Mouse (Mus musculus) MEL (cell line): ENCODE results near the gene Rpl22l1. TPM values are rescaled to one million over a fixed set of nuclear protein-coding genes. Genes with fewer than 3 reads are reported as not detected.

ENCODE experiments used
- DNase-seq: peaks from one replicate; pipeline ENCODE4 v3.0.0; 2011; ENCODE audit warnings: low read depth, low spot score
- H3K27ac ChIP-seq: 2 replicates; pipeline ENCODE4 v1.5.1; 2012; ENCODE audit warnings: low read depth, mild to moderate bottlenecking, control low read depth, low read length, moderate library complexity; ENCODE audit not compliant: control insufficient read depth
- H3K27me3 ChIP-seq, 2 experiments: fragments of 150-350 bp in 1 of 2; sonication (generic) in 1 of 2; 2 replicates each; pipeline ENCODE4 v1.6.1; 2012; ENCODE audit warnings: low read length in 2 of 2, mild to moderate bottlenecking in 2 of 2, improper control_type of control experiment in 1 of 2, moderate library complexity in 1 of 2; ENCODE audit not compliant: insufficient read depth in 2 of 2, control insufficient read depth in 1 of 2
- H3K36me3 ChIP-seq, 2 experiments: 2 replicates each; pipeline ENCODE4 v1.6.1; 2012 to 2014; ENCODE audit warnings: low read length in 2 of 2, improper control_type of control experiment in 1 of 2, inconsistent platforms in 1 of 2, mild to moderate bottlenecking in 1 of 2; ENCODE audit not compliant: insufficient read depth in 2 of 2, control insufficient read depth in 1 of 2
- H3K4me1 ChIP-seq, 2 experiments: fragments of 150-350 bp in 1 of 2; sonication (generic) in 1 of 2; 2 replicates each; pipeline ENCODE4 v1.6.1; 2012; ENCODE audit warnings: low read length in 2 of 2, improper control_type of control experiment in 1 of 2, mild to moderate bottlenecking in 1 of 2; ENCODE audit not compliant: insufficient read depth in 2 of 2, control insufficient read depth in 1 of 2
- H3K4me3 ChIP-seq, 2 experiments: fragments of 150-350 bp in 1 of 2; sonication (generic) in 1 of 2; 2 replicates each; pipeline ENCODE4 v1.5.1; 2012; ENCODE audit warnings: low read depth in 2 of 2, low read length in 2 of 2, mild to moderate bottlenecking in 2 of 2, moderate library complexity in 2 of 2, control low read depth in 1 of 2, improper control_type of control experiment in 1 of 2; ENCODE audit not compliant: control insufficient read depth in 1 of 2, insufficient read depth in 1 of 2
- H3K79me2 ChIP-seq: 2 replicates; pipeline ENCODE4 v1.6.1; 2012; ENCODE audit warnings: mild to moderate bottlenecking, low read length, moderate library complexity; ENCODE audit not compliant: control insufficient read depth, poor library complexity, insufficient read depth
- H3K9ac ChIP-seq: 2 replicates; pipeline ENCODE4 v1.6.1; 2012; ENCODE audit warnings: low read depth, mild to moderate bottlenecking, control low read depth, low read length, moderate library complexity; ENCODE audit not compliant: control insufficient read depth, poor library complexity, severe bottlenecking
- H3K9me3 ChIP-seq: fragments of 150-350 bp; sonication (generic); replicated peaks from 2 replicates; pipeline ENCODE4 v1.6.1; 2012; ENCODE audit warnings: mild to moderate bottlenecking, low read length, improper control_type of control experiment, moderate library complexity; ENCODE audit not compliant: insufficient read depth
- CHD2 ChIP-seq: IDR thresholded peaks from 2 replicates; pipeline ENCODE4 v1.6.1; 2011; ENCODE audit warnings: low read length, improper control_type of control experiment
- E2F4 ChIP-seq: IDR thresholded peaks from 2 replicates; pipeline ENCODE4 v1.6.1; 2011; ENCODE audit warnings: low read depth, low read length, improper control_type of control experiment, borderline replicate concordance
- EP300 ChIP-seq, 2 experiments: IDR thresholded peaks; 2 replicates each; pipeline ENCODE4 v1.6.1; 2011; ENCODE audit warnings: improper control_type of control experiment in 2 of 2, low read length in 2 of 2, low read depth in 1 of 2, mild to moderate bottlenecking in 1 of 2
- GABPA ChIP-seq: IDR thresholded peaks from 2 replicates; pipeline ENCODE4 v1.6.1; 2012; ENCODE audit warnings: low read depth, mild to moderate bottlenecking, inconsistent platforms, low read length, improper control_type of control experiment, moderate library complexity
- GATA1 ChIP-seq: IDR thresholded peaks from 2 replicates; pipeline ENCODE4 v1.6.1; 2011; ENCODE audit warnings: low read depth, low read length, improper control_type of control experiment
- JUND ChIP-seq: IDR thresholded peaks from 2 replicates; pipeline ENCODE4 v1.6.1; 2011; ENCODE audit warnings: low read depth, mild to moderate bottlenecking, improper control_type of control experiment, low read length
- KAT2A ChIP-seq: conservative IDR thresholded peaks from 2 replicates; pipeline ENCODE4 v1.6.1; 2012; ENCODE audit warnings: low read depth, low read length, improper control_type of control experiment, inconsistent platforms
- MAX ChIP-seq: IDR thresholded peaks from 2 replicates; pipeline ENCODE4 v1.6.1; 2011; ENCODE audit warnings: low read length, improper control_type of control experiment
- MAZ ChIP-seq: IDR thresholded peaks from 2 replicates; pipeline ENCODE4 v1.6.1; 2012; ENCODE audit warnings: low read depth, mild to moderate bottlenecking, inconsistent platforms, low read length, improper control_type of control experiment
- MXI1 ChIP-seq: IDR thresholded peaks from 2 replicates; pipeline ENCODE4 v1.6.1; 2011; ENCODE audit warnings: mild to moderate bottlenecking, low read depth, low read length, improper control_type of control experiment
- NELFE ChIP-seq: IDR thresholded peaks from 2 replicates; pipeline ENCODE4 v1.6.1; 2011; ENCODE audit warnings: low read depth, low read length, improper control_type of control experiment
- POLR2AphosphoS2 ChIP-seq: IDR thresholded peaks from 2 replicates; pipeline ENCODE4 v1.6.1; 2011; ENCODE audit warnings: low read length, improper control_type of control experiment
- RAD21 ChIP-seq: IDR thresholded peaks from 2 replicates; pipeline ENCODE4 v1.6.1; 2011; ENCODE audit warnings: mild to moderate bottlenecking, low read depth, low read length, improper control_type of control experiment
- RCOR1 ChIP-seq: IDR thresholded peaks from 2 replicates; pipeline ENCODE4 v1.6.1; 2012; ENCODE audit warnings: low read depth, mild to moderate bottlenecking, inconsistent platforms, low read length, improper control_type of control experiment
- TCF12 ChIP-seq: IDR thresholded peaks from 2 replicates; pipeline ENCODE4 v1.6.1; 2014; ENCODE audit warnings: low read depth, mild to moderate bottlenecking, inconsistent platforms, low read length, improper control_type of control experiment, moderate library complexity
- UBTF ChIP-seq: IDR thresholded peaks from 2 replicates; pipeline ENCODE4 v1.6.1; 2012; ENCODE audit warnings: low read depth, mild to moderate bottlenecking, inconsistent platforms, low read length, improper control_type of control experiment, moderate library complexity, borderline replicate concordance; ENCODE audit not compliant: insufficient read depth
- ZKSCAN1 ChIP-seq: IDR thresholded peaks from 2 replicates; pipeline ENCODE4 v1.6.1; 2012; ENCODE audit warnings: low read depth, mild to moderate bottlenecking, inconsistent platforms, low read length, improper control_type of control experiment, moderate library complexity
- ZMIZ1 ChIP-seq: IDR thresholded peaks from 2 replicates; pipeline ENCODE4 v1.6.1; 2012; ENCODE audit warnings: low read depth, mild to moderate bottlenecking, inconsistent platforms, low read length, improper control_type of control experiment, moderate library complexity
- ZNF384 ChIP-seq: IDR thresholded peaks from 2 replicates; pipeline ENCODE4 v1.6.1; 2012; ENCODE audit warnings: low read depth, mild to moderate bottlenecking, inconsistent platforms, low read length, improper control_type of control experiment
- polyA plus RNA-seq, 2 experiments: library from polyadenylated mRNA; stranded (reverse) in 1 of 2; unstranded in 1 of 2; fragments of >175 nt in 1 of 2; fragments of >200 nt in 1 of 2; gene quantifications; 2 replicates each; pipeline versions ENCODE4 v1.2.1 to v1.2.4; 2012; ENCODE audit warnings: low replicate concordance in 2 of 2, low read depth in 1 of 2; ENCODE audit not compliant: insufficient read length in 2 of 2, insufficient read depth in 1 of 2, missing spikeins in 1 of 2
- total RNA-seq: library from RNA; depleted of rRNA; stranded (reverse); fragments of 300-350 nt; gene quantifications from 2 replicates; pipeline ENCODE4 v1.2.3, GENCODE M21; 2012

The Rpl22l1 gene
- total and polyA plus RNA-seq, 3 experiments, result 84.5 to 97.8 TPM; not detected in 1

- no peak overlapping the region for H3K9ac ChIP-seq
- no peak overlapping the region for H3K27ac ChIP-seq
- H3K79me2 ChIP-seq, result no peaks in the 10 kb centered on the region; the same call in 1 of the 2 replicates
- no peaks in the 10 kb centered on the region for H3K9me3 ChIP-seq
- no peak overlapping the region for H3K4me3 ChIP-seq
- H3K4me1 ChIP-seq, result no peaks in the 10 kb centered on the region; a peak in 1 of 4 replicates
- TF ChIP-seq RCOR1 (no peak), JUND (no peak)
- H3K36me3 ChIP-seq, result peaks cover 0 to 2% of the 10 kb centered on the region in 2 experiments; a peak in 2 of 4 replicates
- no peaks in the 10 kb centered on the region for H3K27me3 ChIP-seq
- no peak for DNase-seq
Observed at GRCm38 (mm10) chr3:28836796-28837371, 31.6 kb downstream of the Rpl22l1 start.

- no peak overlapping the region for H3K27ac ChIP-seq
- DNase-seq, result no peak
- TF ChIP-seq MXI1 (no peak), GABPA (no peak), TCF12 (no peak), POLR2AphosphoS2 (no peak), EP300 (IDR thresholded peaks at IDR 0.05; ENCODE audit: low read depth in 1 of 2, low read length in 2 of 2) (no peak), CHD2 (no peak), MAX (no peak), E2F4 (no peak), GATA1 (no peak), ZKSCAN1 (no peak), MAZ (no peak), UBTF (no peak), KAT2A (no peak), RAD21 (no peak), ZMIZ1 (no peak), ZNF384 (no peak), NELFE (no peak)
- H3K79me2 ChIP-seq, result no peaks in the 10 kb centered on the region; the same call in 1 of the 2 replicates
- no peaks in the 10 kb centered on the region; a peak in 1 of 4 replicates for H3K36me3 ChIP-seq
- H3K4me1 ChIP-seq, result no peaks in the 10 kb centered on the region; a peak in 1 of 4 replicates
- no peaks in the 10 kb centered on the region; a peak in 1 of 4 replicates for H3K27me3 ChIP-seq
- H3K4me3 ChIP-seq, result no peak overlapping the region
- no peak overlapping the region for H3K9ac ChIP-seq
- no peaks in the 10 kb centered on the region for H3K9me3 ChIP-seq
Observed at GRCm38 (mm10) chr3:28841886-28842649, 36.8 kb downstream of the Rpl22l1 start.
